Mouse (Mus musculus): ENCODE measurements around the gene Crtac1.

DNA sequence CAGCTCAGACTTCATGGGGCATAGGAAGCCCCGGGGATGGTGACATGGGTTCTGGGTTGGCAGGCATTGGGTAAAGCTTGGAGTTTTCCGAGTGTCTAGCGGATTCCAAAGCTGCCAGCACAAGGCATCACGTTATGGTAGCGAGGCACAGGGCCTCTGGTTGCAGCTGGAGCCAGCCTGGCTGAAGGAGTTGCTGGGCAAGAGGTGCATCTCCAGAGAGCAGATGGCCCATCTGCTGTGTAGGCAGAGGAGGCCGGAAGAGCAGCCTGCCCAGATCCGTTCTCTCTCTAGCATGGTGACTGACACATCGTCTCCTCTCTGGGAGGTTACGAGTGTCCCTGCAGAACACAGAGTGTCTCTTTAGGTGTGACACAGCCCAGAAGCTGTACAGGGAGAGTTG lies 103.4 kb downstream of the Crtac1 start:
- no peak for TF ChIP-seq CTCF (IDR thresholded peaks at IDR 0.05; ENCODE audit: low read depth)
- TF ChIP-seq EP300 (IDR thresholded peaks at IDR 0.05; ENCODE audit: low read depth), result no peak
